Mouse (Mus musculus) E14TG2a.4 (cell line): ENCODE measurements around the gene Wwc2.

ENCODE experiments used
- H3K27me3 ChIP-seq: 2 replicates; pipeline ENCODE4 v1.6.1; 2014; ENCODE audit warnings: low read length, control low read depth; ENCODE audit not compliant: insufficient read depth
- H3K36me3 ChIP-seq: 2 replicates; pipeline ENCODE4 v1.6.1; 2014; ENCODE audit warnings: low read length, control low read depth; ENCODE audit not compliant: insufficient read depth
- H3K4me1 ChIP-seq: replicated peaks from 2 replicates; pipeline ENCODE4 v1.6.1; 2014; ENCODE audit warnings: low read depth, low read length, control low read depth
- H3K4me3 ChIP-seq: replicated peaks from 2 replicates; pipeline ENCODE4 v1.5.1; 2014; ENCODE audit warnings: mild to moderate bottlenecking, low read length
- H3K9me3 ChIP-seq: 2 replicates; pipeline ENCODE4 v1.6.1; 2014; ENCODE audit warnings: low read length, control low read depth
- CTCF ChIP-seq: conservative IDR thresholded peaks from 2 replicates; pipeline ENCODE4 v1.5.1; 2014; ENCODE audit warnings: low read length
- NANOG ChIP-seq: IDR thresholded peaks from 2 replicates; pipeline ENCODE4 v1.6.1; 2014; ENCODE audit warnings: borderline replicate concordance, low read length, mixed read lengths
- POU5F1 ChIP-seq: IDR thresholded peaks from 2 replicates; pipeline ENCODE4 v1.6.1; 2014; ENCODE audit warnings: low read length, borderline replicate concordance

Wwc2 gene

GRCm38 (mm10) chr8:47967045-47967920 is 23.4 kb downstream of the Wwc2 start:
- Histone ChIP-seq H3K9me3 (no peaks in the 10 kb centered on the region), H3K4me3 (no peak overlapping the region), H3K27me3 (no peaks in the 10 kb centered on the region), H3K36me3 (no peaks in the 10 kb centered on the region; the same call in 1 of the 2 replicates), H3K4me1 (peaks cover 37% of the 10 kb centered on the region)
- no peak for TF ChIP-seq CTCF
- no peak for TF ChIP-seq NANOG
- no peak for TF ChIP-seq POU5F1

GRCm38 (mm10) chr8:47962484-47962883 is 28.2 kb downstream of the Wwc2 start:
- Histone ChIP-seq H3K36me3 (0 out of 2 replicates have a peak, but pooled peaks cover 3% of the 10 kb centered on the region), H3K9me3 (no peaks in the 10 kb centered on the region), H3K4me1 (peaks cover 42% of the 10 kb centered on the region), H3K4me3 (no peak overlapping the region), H3K27me3 (no peaks in the 10 kb centered on the region)
- TF ChIP-seq CTCF (no peak), NANOG (no peak), POU5F1 (no peak)

DNA sequence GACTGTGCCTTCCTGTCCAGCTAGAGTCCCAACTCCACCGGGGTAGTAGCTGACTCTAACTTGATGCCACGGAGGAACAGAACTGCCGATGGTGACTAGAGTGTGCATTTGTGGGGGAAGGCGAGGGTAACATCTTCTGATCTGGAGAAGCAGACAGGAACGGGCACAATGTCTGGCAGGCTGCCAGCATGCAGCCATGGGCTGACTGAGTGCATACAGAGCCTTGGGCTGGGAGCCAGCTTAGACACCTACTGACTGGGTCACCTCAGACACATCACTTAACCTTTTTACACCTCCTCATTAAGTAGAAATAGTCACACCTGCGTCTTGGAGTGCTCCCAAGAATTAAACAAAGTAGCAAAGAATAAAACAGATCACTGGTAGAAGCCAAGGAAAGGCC is 28.7 kb downstream of the Wwc2 start:
- 0 out of 2 replicates have a peak, but pooled peaks cover 3% of the 10 kb centered on the region for H3K36me3 ChIP-seq
- H3K27me3 ChIP-seq: no peaks in the 10 kb centered on the region
- H3K9me3 ChIP-seq: no peaks in the 10 kb centered on the region
- no peak for TF ChIP-seq NANOG
- no peak for TF ChIP-seq POU5F1
- no peak for TF ChIP-seq CTCF
- peaks cover 39% of the 10 kb centered on the region for H3K4me1 ChIP-seq
- H3K4me3 ChIP-seq: no peak overlapping the region

GRCm38 (mm10) chr8:47957560-47957959 is 33.2 kb downstream of the Wwc2 start:
- Histone ChIP-seq H3K27me3 (no peaks in the 10 kb centered on the region), H3K9me3 (no peaks in the 10 kb centered on the region), H3K4me3 (no peak overlapping the region), H3K4me1 (peaks cover 32% of the 10 kb centered on the region), H3K36me3 (0 out of 2 replicates have a peak, but pooled peaks cover 3% of the 10 kb centered on the region)
- TF ChIP-seq NANOG (no peak), CTCF (no peak), POU5F1 (no peak)

GRCm38 (mm10) chr8:47951380-47951932 is 39.3 kb downstream of the Wwc2 start:
- no peak overlapping the region for H3K4me3 ChIP-seq
- no peaks in the 10 kb centered on the region for H3K9me3 ChIP-seq
- H3K36me3 ChIP-seq: no peaks in the 10 kb centered on the region
- no peak for TF ChIP-seq POU5F1
- peak; percentile 63 for TF ChIP-seq CTCF
- no peak for TF ChIP-seq NANOG
- H3K4me1 ChIP-seq: peaks cover 28% of the 10 kb centered on the region
- no peaks in the 10 kb centered on the region for H3K27me3 ChIP-seq

DNA sequence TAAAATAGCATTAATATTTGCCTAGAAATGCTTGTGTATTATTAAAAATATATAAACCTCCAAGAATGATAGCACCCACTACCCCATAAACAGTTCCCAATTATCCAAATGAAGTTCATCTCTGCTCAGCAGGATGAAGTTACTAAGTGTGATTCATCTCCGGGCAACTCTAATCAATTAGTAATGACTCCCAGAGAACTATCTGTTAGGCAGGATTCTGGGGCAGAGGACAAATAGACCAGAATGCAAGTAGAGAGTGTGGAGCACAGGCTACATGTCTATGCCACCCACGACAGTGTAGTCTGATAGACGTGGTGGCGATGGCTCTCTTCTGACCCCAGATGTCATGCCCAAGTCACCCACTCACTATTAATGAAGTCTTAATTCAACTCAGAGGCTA is 41.9 kb downstream of the Wwc2 start:
- H3K4me1 ChIP-seq: peaks cover 26% of the 10 kb centered on the region
- no peaks in the 10 kb centered on the region for H3K36me3 ChIP-seq
- H3K27me3 ChIP-seq: no peaks in the 10 kb centered on the region
- TF ChIP-seq CTCF (no peak), POU5F1 (no peak), NANOG (no peak)
- H3K4me3 ChIP-seq: no peak overlapping the region
- no peaks in the 10 kb centered on the region for H3K9me3 ChIP-seq

GRCm38 (mm10) chr8:47947672-47948618 is 42.8 kb downstream of the Wwc2 start:
- H3K27me3 ChIP-seq: no peaks in the 10 kb centered on the region
- no peaks in the 10 kb centered on the region for H3K9me3 ChIP-seq
- H3K4me3 ChIP-seq: no peak overlapping the region
- no peaks in the 10 kb centered on the region for H3K36me3 ChIP-seq
- no peak for TF ChIP-seq CTCF
- no peak for TF ChIP-seq POU5F1
- TF ChIP-seq NANOG: no peak
- H3K4me1 ChIP-seq: peaks cover 30% of the 10 kb centered on the region

DNA sequence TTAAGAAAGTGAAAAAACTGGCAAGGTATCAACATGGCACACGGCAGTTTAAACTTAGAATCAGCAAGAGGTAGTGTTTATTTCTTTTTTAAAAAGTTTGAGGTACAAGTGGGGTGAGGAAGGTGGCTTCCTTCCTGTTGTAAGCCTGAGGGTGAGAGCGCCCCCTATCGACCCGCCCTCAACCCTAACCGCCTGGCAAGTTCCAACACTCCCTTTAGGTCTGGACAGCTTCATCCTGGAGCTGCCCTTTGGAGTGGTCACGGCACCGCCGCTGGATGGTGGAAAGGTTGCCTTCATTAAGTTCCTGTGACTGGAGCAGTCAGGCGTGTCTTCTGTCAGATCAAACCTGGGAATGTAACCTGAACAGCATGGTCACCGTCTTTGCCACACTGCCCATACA is 47.7 kb downstream of the Wwc2 start:
- peak; percentile 79 for TF ChIP-seq CTCF
- no peak for TF ChIP-seq NANOG
- peaks cover 19% of the 10 kb centered on the region for H3K4me1 ChIP-seq
- no peaks in the 10 kb centered on the region for H3K9me3 ChIP-seq
- H3K36me3 ChIP-seq: no peaks in the 10 kb centered on the region
- no peak overlapping the region for H3K4me3 ChIP-seq
- no peaks in the 10 kb centered on the region for H3K27me3 ChIP-seq
